Mouse (Mus musculus) ES-CJ7 (cell line): Measurements from ENCODE around the gene Mcat.

Experiments
- DNase-seq: peaks from one replicate; pipeline ENCODE4 v3.0.0; 2011; ENCODE audit warnings: low read depth, low spot score

Mcat gene

DNA sequence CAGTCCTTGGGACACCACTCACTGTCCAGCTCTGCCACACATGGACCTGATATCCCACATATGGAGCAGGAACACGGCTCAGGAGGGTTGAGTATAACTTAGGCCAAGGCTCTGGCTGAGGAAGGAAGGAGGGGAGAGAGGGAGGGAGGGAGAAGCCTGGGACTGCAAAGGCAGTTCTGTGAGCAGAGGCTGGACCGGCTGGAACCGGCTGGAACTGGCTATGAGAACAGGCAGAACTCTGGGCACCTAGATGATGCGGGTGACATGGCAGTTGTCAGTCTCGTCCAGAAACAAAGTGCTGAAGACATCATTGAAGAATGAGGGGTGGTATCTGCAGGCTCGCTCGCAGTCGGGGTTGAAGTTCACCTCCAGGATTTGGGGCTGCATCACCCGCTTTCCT is 13.1 kb upstream of the Mcat start:
- DNase-seq = peak; percentile 52

DNA sequence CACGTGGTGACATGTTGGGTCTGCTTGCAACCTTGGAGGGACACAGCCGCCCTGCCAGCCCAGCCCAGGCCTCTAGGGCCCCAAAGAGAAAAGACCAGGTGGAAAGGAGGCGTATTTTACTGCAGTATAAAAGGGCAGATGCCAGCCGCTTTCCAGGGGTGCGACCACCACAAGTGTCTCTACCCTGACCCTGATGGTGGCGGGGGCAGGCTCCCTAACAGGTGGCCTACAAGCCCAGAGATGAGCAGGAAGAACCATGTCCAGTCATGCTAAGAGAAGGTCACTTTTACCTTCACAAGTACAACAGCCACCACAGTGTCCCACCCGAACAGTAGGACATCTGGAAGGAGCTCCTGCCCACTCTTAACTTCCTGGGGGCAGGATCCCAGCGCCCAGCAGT is 12.0 kb upstream of the Mcat start:
- DNase-seq = no peak

DNA sequence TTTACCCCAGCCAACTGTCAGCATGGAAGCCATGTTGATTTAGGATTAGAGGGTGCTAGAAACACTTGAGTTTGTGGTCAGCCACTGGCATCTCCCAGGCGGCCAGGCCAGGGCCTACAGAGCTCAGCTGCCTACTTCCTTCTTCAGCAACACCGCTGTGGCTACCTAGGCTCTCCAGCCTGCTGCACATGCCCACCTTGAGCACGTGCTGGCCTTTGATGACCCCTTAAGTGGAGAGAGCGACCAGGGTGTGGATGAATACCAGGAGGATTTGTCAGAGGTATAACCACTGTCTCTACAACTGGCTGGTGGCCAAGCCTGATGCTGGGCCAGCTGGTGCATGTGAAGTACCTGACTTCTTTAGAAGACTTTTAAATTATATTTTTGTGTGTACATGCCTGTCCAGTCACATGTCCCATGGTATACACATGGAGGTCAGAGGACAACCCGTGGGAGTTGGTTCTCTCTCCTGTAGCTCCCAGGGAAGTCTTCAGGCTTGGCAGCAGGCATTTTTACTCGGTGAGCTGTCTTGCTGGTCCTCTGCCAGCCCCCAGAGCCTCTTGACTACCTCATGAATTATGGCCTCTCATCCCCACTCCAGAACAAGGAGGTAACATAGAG is 11.3 kb upstream of the Mcat start:
- no peak for DNase-seq

DNA sequence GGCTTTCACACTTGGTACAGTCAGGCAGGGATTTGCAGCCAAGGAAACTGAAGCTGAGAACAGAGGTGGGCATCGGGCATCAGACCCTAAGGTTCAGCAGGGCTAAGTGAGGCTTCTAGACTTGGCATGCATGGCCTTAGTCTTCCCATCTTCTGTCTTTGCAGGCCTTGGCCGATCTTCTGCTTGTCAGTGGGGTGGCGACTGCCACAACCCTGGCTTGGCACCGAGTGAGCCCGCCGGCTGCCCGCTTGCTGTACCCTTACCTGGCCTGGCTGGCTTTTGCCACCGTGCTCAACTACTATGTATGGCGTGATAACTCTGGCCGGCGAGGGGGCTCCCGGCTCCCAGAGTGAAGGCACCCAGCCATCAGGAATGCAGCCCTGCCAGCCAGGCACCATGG is 10.0 kb upstream of the Mcat start:
- DNase-seq = no peak

DNA sequence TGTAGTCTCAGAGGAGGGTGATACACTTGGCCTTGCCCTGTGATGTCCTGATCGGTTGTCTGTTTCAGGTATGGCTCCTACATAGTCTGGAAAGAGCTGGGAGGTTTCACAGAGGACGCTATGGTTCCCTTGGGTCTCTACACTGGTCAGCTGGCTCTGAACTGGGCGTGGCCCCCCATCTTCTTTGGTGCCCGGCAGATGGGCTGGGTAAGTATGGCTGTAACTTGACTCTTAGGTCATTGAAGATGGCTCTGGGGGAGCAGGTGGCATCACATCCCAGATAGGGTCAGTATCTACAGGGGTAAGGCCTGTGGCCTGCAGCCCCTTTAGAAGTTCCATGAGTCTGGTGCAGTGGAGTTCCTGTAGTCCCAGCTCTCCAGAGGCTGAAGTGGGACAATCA is 8.5 kb upstream of the Mcat start:
- DNase-seq = no peak

DNA sequence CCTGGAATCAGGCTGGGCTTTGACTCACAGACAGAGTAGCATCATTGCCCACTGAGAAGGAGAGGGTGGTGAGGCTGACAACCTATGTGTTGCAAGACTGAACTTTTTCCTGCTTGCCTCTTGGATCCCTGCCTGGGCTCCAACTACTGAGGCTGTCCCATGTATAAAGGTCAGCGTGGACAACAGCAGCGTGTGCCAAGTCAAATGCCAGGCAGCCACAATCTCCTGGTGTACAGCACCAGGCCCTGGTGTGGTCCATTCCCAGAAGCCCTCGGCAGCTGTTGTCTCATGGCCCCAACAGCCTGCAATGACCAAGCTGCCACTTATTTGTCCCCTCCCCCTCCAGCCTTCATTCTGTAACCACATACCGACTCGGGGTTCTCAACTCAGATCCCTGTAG is 8.0 kb upstream of the Mcat start:
- no peak for DNase-seq

DNA sequence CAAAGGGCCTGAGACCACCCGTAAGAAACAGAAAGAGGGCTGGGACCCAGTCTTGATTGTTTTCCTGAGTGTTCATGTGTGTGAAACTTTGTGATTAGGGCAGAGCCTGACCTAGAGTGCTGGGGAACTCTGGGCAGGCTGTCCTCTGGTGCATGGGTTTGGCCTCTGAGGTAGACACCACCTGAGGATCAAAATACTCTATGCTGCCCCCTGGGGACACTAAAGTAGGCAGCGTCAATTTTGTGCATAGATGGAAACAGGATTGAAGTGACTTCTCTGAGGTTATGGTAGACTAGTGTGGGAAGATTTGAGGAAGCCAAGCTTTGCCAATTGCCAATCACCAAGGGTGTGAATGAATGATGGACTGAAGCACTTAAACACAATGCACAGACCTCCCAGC is 7.1 kb upstream of the Mcat start:
- peak; percentile 55 for DNase-seq

DNA sequence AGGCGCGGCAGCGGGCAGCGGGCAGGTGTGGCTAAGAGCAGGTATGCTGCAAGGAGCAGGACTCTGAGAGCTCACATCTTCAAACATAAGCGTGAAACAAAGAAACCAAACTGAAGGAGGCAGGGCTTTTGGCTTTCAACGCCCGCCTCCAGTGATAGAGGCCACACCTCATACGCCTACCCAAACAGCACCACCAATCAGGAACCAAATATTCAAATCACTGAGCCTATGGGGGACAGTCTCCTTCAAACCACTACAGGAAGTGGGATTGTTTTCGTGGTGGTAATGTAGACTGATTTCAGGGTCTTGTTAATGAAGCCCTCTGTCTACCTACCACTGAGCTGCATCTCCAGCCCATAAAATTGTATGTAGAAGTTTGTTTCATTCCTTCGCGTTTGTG is 6.1 kb upstream of the Mcat start:
- DNase-seq = peak; percentile 75

DNA sequence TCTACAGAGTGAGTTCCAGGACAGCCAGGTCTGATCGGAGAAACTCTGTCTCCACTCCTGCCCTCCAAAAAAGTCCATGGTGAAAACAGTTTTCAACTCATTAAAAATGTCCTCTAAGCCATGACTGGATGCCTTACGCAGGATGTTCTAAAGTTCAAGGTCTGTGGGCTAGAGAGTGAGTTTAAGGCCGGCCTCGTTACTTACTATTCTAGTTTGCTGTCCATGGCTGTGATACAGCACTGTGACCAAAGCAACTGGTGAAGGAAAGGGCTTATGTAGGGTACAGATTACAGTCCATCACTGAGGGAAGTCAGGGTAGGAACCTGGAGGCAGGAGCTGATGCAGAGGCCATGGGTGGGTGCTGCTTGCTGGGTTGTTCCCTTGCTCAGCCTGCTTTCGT is 5.0 kb upstream of the Mcat start:
- DNase-seq = no peak

DNA sequence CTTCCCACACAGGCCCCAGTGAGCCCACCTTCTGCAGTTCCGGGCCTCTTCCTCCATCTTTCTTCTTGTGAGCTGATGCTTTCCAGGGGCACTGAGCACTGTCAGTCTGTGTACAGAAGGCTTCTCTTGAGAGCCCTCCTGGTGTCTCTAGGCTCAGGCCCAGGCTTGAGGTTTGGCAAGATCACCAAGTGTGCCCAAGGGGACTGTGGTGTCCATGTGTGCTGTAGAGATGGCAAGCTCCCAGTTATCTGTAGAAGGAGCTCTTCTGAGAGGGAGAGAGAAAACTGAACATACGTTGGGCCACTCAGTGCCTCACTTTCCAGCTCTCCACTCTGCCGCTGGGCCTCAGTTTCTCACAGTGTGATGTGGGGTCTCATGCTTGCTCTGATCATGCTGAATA is 4.1 kb upstream of the Mcat start:
- no peak for DNase-seq

DNA sequence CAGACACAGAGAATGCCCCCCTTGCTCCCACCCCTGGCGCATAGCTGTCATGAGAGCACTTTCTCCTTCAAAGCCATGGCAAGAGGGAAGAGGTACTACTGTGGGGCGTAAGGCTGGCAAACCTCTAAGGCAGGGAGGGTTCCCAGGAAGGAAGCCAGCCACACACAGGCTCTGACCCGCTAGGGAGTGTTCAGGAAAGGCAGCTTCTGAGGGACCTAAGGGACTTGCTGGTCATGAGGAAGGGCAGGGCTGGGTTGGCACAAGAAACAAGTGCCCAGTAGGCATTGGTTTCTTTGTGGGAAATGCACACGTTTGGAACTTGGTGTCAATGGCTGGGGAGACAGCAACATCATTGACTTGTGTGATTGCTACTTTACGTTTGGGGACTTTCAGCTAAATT is 2.4 kb upstream of the Mcat start:
- no peak for DNase-seq

DNA sequence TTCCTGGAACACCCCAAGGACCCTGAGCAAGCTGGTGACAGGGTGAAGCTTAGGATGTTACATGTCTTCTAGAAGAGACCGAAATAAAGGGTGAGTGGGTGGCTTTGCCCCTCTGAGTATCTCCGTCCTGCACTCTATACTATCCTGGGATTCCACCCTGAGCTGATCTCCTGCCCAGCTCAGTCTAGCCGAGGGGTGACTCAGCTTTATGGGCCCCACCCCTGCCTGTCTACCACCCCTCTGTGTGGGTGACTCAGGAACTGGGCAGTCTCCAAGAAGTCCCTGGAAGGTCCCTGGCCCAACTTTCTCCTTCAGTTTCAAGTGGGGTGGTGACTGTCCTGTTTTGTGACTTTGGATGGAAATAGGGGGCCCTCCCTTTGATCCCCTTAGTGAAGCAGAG is 1.8 kb upstream of the Mcat start:
- no peak for DNase-seq

DNA sequence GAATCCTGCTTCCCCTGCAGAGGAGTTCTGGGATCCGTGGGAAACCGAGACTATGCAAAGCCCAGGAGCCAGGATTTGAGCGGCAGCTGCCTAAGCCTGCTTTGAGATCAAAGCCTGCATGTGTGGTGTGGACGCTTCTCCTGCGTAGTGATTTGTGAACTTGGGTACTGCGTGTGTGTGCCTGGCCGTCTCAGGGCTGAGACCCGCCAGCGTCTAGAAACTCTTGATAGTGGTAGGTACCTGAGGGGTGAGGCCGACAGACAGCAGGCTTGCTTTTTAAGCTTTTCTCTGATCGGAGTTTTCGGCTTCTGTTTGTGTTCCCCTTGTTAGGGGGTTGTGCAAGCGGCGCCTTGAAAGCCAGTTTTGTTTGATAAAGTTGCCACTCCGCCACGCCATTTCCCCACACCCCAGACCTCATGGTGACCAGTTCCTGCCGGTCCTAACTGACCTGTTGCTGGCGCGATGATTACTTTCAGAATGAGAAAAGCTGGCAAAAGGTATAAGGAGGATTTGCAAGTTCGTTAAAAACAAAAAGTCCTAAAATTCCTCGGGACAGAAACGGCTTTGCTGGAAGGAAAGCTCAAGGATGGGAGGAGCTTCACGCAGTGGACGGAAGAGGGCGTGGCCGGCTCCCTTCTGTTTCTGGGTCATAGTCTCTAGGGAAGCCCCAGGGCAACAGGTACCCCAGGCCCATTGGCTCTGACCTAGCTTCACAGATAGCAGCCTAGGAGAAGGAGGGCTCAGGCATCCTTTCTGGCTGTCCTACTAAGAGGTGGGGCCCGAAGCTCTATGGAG is 467 bp upstream of the Mcat start:
- peak; percentile 46 for DNase-seq

DNA sequence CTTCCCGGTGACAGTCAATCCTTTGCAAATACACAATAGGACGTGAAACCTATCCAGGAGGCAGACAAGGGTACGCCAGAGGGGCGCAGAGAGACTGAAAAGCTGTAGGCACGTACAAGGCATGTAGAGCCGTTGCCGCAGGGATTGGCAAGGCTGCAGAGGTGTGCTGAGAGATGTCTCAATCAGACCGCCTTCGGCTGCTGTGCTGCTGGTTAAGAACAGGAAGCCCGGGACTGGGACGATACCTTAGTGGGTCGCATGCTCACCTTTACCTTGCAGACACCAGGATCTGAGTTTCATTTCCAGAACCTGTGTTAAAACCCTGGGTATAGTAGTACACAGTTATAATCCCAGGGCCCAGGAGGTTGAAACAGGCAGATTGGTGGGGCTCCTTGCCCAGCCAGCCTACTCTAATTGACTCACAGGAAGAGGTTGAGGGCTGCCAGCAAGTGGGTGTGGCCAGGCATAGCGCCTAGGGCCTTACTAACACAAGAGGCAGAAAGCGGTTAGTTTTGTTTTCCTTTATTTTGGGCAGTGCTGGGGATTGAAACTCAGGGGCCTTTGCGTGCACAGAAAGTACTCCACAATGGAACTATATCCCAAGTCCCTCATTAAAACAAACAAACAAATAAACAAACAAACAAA is 839 bp downstream of the Mcat start:
- peak; percentile 70 for DNase-seq

DNA sequence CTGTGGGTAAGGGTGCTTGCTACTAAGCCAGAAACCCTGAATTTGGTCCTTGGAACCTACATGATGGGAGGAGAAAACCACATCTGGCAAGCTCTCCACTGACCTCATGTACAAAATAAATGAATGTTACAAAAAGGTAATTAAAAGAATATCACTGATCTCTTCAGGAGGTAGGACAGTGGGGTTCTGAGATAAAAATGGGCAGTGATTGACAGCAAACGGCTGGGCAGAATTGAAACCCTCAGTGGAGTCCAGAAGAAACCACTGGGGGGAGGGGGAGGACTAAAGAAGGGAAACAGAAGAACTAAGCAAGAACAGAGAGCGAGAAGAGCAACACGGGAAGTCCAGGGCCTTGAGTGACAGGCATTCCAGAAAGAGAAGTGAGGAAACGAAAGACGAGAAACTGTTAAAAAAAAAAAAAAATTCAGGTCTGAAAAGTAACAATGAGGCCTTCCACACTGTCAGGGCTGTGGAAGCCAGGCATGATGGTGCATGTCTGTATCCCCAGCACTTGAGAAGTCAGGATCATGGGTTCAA is 2.6 kb downstream of the Mcat start:
- no peak for DNase-seq

DNA sequence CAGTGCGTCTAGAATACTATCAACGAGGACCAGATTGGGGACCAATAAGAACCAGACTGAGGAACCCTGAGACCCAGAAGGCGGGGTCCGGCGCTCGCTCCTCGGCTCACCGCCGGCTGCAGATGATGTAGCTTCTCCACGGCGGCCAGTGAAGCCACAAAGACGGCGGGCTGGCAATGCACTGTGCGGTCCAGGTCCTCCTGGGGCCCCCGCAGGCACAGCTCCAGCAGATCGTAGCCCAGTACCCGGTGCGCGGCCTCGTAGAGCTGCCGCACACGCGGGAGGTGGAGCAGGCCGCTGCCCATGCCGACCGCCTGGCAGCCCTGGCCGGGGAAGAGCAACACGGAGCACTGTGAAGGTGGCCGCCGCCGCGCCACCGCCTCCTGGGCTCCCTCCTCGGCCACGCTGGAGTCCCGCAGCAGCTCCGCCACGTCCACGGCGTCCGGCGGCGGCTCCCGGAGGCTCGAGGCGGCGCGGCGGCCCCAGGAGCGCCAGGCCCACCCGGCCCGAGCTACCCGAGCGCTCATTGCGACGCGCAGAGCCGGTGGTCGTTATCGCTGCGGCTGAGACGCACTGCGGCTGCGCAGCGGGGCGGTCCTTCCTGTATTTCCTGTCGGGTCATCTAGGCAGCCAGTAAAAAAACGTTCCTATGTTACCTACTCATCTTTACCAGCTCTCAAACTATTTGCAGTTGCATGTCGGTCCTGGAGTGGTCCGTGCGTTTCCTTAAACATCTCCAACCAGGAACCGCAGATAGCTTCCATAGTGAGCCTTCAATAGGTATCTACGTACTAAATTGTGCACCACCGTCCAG is 8.2 kb downstream of the Mcat start:
- peak; percentile 88 for DNase-seq

DNA sequence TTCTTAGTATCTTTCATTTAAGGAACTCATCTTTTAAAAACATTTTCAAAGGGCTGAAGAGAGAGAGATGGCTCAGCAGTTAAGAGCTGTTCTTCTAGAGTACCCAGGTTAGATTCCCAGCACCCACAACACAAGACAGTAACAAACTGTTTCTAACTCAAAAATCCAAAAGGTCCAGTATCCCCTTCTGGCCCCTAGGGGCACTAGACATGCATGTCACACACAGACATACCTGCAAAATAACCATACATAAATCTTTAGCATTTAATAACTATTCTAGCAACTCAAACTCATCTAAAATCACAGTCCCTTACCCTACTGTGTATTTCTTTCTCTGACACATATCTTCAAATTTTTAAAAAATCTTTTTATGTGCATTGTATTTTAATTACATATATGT is 9.8 kb downstream of the Mcat start:
- DNase-seq = no peak

DNA sequence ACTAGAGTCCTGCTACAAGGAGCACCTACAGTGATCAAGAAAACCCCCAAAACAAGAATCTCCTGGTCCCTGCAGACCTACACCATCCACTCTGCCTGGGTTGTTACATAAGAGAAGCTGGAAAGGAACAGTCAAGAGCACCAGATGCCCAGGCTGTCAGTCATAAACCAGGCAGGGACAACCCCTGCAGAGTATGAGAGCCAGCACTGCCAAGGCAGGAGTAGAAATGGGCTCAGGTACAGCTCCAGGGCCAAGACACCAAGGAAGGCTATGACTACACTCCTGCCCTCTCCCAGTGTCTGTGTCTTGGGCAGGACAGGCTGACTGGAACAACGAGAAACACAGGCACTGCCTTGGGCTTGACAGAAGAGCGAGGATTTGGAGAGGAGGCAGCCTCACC is 13.4 kb downstream of the Mcat start:
- no peak for DNase-seq

DNA sequence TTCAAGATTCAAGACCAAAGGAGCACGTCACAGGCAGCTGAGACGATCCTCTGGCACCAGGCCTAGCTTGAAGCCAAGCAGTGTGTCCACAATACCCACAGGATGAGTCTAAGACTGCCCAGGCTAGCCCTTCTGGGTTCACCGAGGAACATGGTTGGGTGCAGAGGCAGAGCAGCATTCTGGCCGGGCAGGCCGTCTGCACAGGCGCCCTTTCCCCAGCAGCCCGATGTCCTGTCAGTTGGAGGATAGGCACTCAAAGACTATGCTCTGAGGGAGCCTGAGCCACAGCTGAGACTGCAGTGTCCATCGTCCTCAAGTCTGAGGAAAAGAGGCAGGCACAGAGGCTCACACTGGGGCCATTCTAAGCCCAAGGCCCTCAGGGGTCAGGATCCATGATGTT is 16.4 kb downstream of the Mcat start:
- no peak for DNase-seq

DNA sequence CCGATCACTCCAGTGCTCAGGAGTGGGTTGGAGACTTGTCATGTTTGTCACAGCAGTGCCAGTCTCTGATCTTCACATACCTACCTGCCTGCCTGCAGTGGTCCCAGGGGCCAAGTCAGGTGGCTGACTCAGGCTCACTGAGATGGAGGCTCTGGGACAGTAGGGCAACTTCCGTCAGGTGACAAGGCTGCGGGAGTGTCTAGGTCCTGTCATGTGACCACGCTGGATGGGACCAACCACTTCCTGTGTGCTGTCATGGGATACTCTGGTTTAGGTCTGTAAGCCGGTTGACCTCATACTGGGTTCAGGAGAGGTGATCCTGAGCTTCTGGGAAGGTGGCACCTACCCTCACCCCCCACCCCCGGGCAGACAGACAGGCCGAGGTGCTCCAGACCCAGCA is 17.6 kb downstream of the Mcat start:
- no peak for DNase-seq

DNA sequence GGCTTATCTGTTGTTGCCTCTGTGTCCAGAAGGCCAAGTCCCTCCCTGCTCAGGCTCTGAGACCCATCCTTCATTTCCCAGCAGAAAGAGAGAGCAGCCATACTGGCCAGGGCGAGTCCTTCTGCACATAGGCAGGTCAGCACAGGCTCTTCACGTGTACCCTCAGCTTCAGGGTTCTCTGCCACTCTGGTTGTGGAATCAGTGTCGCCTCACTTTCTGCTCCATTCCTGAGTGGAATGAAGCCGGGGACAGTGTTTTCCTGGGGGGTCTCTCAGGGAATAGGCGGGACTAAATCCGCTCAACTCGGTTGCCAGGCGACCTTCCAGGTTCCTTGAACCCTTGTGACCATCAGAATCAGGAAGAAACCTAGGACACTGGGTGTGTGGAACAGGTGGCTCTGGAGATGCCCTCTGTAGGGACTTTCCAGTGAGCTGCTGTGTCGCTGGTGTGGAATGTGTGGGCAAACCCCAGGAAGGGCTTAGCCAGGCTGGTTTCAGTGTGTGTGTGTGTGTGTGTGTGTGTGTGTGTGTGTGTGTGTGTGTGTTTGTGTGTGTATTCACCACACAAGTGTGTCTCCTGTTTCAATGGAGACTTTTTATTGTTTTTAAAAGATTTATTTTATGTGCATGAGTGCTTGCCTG is 21.8 kb downstream of the Mcat start:
- DNase-seq = no peak

DNA sequence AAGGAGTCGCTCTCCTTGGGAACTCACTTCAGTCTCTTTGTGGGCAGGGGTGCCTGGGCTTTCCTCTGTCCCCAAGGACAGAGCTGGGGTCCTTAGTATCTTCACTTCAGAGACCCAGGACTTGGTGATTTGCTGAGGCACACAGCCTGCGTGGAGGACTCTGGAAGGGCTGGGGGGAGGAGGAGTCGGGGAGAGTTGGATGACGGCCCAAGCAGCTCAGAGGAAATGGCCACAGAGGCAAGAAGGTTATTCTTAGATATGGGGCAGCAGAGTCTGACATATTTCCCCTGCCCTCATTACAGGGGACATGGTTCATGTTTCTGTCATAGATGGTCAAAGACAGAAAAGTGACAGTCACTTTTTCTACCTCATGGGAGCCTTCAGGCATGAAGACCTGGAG is 23.7 kb downstream of the Mcat start:
- no peak for DNase-seq
